Mouse (Mus musculus): ENCODE measurements around the gene Gm853.

DNA sequence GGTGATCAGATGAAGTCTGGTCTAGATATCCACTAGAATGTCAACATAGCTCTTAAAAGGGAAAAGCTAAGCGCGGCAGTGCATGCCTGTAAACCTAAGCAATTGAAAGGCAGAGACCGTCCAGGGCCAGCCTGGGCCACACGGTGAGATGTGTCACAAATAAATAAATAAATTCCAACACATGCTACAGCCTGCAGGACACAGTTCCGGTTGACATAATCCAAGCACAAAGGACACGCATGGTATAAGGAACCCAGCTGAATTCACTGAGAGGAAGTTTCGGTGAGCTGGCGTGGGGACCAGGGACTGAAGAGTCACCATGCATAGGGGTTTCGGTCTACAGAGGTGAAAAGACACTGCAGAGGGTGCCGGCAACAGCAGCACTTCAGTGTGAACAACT, 46.5 kb upstream of the Gm853 start:
- TF ChIP-seq CTCF (IDR thresholded peaks at IDR 0.05; ENCODE audit: low read depth) (no peak), EP300 (IDR thresholded peaks at IDR 0.05; ENCODE audit: low read depth) (no peak)

All from liver, embryonic 14.5 days (tissue).